Mouse (Mus musculus): ENCODE results near the gene Nkapd1.

- no peak for TF ChIP-seq POLR2A (IDR thresholded peaks at IDR 0.05; ENCODE audit: borderline replicate concordance, low read depth, low read length)
- TF ChIP-seq CTCF (IDR thresholded peaks at IDR 0.05; ENCODE audit: low read depth, low read length) = no peak
These were observed 49.9 kb downstream of the Nkapd1 start for GRCm38 (mm10) chr9:50567372-50567771.

Measured in bone marrow macrophage, adult 2 months (primary cell).